Mouse (Mus musculus) gastrocnemius, postnatal 36 days (tissue): ENCODE measurements at regions not wholly inside any gene's neighbourhood (a gene's known extent, or its start where the extent isn't known, plus 50 kb on each side); places are given as distances from the start of the nearest gene placed in this dataset.

Source experiments
- DNase-seq, 2 experiments: peaks; one replicate each; pipeline ENCODE4 v3.0.0; 2022
- intact Hi-C: fragments of 180-260 bp; cut with DNase I; formaldehyde crosslinking; loops from one replicate; pipeline ENCODE4 v1.15.1; 2025

GRCm38 (mm10) chr8:126855056-126855609 is 90.5 kb downstream of the Tomm20 start:
- intact Hi-C loops, result no loop called here
- no peak for DNase-seq

DNA sequence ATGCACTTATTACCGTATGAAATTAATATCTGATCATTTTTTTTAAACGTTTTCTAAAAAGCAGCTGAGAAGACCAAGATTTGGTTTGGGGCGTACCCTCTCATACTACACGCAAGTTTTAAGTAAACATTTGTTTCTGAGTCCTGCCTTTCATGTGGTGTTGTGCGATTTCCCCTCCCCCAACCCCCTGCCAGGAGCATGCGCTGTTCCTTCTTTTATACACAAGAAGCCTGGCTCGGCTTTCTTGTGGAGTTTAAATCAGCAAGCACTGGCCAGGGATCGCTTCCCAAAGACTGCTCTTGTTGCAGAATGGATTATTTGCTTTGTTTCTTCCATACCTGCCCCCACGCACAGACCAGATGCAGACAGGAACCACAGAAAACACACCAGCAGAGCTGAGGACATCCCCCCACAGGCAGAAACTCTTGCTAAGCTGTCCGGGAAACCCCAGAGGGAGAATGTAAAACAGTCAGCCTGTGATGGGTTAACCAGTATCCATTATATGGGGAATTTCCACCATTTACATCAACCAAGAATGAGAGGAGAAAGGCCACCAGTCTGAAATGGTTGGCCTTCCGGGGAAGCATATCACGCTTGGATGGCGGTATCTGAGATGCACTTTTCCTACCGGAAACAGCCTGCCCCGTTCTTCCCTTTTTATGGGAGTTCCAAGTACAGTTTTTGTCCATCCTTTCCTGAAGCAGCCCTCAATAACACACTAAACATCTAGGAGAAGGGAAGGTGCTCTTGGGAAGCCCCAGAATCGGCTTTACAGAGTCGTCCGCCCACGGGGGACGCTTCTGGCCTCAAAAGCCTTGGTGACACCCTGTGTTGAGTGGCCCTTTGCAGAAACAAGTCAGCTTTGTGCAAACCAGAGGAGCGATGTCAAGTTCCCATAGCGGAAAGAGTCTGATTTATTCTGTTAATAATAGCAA is 91.3 kb downstream of the Tomm20 start:
- intact Hi-C loops, result no loop called here

GRCm38 (mm10) chr8:126852663-126853390 is 92.8 kb downstream of the Tomm20 start:
- no peak for DNase-seq
- intact Hi-C loops, result no loop called here

More for the DNA sequence above, 91.3 kb downstream of the Tomm20 start:
- no peak for DNase-seq

DNA sequence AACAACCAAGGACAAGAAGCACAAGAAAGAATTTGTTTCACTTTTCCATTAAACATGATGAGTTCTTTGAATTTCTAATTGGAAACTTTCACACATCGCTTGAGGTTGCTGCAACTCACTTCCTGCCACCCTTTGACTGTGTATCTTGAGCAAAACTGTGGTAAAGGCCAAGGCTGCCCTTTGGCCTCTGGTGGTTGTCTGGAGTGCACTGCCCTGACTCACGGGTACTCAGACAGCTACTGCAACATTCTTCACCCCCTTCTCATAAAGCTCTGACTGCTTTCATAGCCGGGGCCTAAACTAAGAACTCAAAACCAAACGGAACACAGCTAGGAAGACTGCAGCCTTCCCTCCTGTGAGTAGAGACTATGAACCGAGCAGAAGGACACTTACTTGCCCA is 93.5 kb downstream of the Tomm20 start:
- DNase-seq, result no peak
- intact Hi-C loops, result no loop called here

DNA sequence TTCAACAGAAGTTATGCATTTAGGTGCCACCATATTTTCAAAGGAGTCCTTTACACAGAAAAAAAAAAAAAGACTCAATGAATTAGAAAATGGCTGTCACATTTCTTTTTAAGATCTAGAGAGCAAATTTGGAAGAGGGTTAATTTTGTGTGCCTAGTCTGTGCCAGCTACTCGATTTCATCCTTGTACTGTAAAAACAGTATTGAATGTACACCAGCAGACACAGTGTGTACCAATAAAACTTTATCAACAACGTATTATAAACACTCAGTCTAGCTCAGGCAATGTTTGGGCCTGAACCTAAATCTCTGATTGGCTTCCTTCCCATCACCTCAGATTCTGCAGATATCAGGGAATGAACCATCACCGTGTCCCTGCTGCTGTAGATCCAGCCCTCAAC is 93.9 kb downstream of the Tomm20 start:
- no peak for DNase-seq
- intact Hi-C loops, result no loop called here

- intact Hi-C loops, result no loop called here
- no peak for DNase-seq
Observed at GRCm38 (mm10) chr8:126850189-126850535, 95.5 kb downstream of the Tomm20 start.

GRCm38 (mm10) chr8:126849411-126850188 is 96.0 kb downstream of the Tomm20 start:
- intact Hi-C loops, result no loop called here
- DNase-seq, result peak; percentile 43 to 70

DNA sequence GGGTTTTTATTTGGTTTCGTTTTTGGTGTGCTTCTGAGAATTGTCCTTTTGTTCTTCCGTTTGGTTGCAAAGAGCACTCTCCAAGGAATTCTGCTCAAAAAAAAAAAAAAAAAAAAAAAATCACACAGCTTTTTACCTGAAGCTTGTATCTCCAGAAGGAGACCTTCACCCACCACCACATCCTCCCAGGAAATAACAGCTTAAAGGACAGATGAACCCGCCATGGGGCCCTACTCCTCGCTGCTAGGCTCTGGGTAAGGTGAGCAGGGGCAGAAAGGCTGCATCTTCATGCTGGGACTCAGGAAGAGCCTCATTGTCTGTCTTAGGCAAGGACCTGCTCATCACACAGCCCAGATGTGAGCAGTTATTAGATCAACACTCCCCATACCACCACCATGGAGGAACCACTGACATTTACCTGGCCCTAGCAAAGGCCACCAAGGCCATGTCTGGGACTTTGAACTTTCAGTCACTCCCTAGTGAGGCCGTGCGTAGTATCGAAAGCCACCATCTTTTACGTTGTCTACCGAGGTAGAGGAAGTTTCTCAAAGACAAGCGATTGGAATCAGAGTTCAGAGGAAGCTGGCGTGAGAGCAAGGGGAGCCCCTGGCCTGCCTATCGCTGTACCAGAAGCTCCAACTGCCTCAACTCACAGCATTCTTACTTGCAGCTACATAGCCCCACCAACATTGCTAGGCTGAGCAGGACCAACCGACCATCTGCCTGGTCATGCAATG is 97.1 kb downstream of the Tomm20 start:
- intact Hi-C loops, result no loop called here
- DNase-seq, result no peak

DNA sequence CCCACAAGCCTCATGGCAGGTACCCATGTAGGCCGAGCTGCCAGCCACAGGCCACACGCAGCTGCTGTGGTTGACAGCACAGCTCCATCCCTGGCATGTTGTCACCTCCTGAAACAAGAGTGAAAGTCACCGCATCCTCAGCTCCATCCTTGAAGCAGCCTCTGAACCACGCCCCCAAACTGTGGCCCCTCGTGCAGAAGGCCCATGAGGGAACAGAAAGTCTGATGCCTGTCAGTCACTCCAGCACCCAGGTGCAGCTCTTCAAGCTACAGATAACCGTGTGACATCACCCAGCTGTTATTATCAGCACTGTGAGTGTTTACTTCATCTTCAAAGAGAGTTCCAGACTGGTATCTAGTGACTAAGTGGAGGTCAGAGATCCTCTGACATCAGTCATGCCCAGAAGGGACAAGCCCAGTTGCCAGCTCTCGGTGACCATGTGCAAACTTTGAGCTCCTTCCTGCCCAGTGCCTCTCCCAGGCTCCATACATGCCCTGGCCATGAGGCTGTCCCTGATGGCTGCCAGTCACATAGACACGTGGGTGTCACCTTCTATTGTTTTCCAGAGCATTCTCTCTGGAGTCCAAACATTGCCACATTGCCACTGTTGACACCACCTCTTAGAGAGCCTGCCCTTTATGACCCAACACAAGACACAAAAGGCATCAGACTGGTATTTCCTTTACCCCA is 97.8 kb downstream of the Tomm20 start:
- intact Hi-C loops, result no loop called here

DNA sequence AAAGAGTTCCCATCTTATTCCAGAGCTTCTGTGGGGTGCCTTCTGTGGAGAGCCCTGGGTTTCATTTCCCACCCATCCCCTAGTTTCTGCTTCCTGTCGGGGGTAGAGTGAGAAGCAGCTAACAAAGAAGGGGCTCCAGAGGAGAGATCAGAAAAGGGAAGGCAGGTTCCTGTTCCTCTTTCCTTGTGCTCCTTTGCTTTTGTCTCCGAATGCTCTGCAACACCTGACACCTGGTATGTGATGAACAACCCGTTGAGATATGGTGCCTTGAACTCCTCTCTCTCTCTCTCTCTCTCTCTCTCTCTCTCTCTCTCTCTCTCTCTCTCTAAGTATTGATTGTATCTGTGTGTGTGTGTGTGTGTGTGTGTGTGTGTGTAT is 99.5 kb downstream of the Tomm20 start:
- no peak for DNase-seq
- intact Hi-C loops, result no loop called here

More for the DNA sequence above, 97.8 kb downstream of the Tomm20 start:
- DNase-seq, result no peak

DNA sequence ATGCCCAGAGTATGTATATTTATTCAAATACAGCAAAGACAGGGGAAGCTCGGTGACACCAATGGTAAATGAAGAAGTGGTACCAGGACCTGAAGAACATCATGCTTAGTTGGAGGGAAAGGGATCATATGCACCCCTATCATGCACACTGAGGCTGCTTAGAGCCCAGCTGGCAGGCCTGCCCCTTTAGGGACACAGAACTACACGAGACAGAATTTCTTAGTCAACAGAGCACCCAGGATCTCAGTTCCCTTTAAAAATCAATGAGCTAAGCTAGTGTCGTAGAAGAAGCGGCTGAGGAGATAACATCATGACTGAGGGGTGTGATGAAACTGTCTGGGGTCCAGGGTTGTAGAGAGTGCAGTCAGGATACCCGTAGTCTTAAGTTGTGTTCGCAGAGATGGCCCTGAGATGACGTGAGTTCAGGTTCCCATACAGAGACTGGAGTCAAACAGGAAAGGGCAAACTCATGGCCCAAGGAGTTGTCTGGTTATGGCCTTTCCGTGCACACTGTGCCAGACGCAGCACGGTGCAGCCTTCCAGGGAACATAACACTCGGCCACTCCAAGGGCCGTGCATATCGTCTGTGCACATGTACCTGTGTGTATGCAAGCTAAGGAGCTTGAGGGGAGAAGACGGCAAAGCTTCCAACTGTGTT is 100.0 kb downstream of the Tomm20 start:
- intact Hi-C loops, result no loop called here

GRCm38 (mm10) chr8:126844627-126845026 is 101.0 kb downstream of the Tomm20 start:
- intact Hi-C loops, result loop anchor here (5.0 kb wide), 2 partner anchors 33 to 342 kb away; no protein-coding TSS in a partner anchor
- no peak for DNase-seq

More for the DNA sequence above, 100.0 kb downstream of the Tomm20 start:
- DNase-seq, result no peak

- DNase-seq, result no peak
- intact Hi-C loops, result loop anchor here (2.0 to 5.0 kb wide), 3 partner anchors 36 to 339 kb away; no protein-coding TSS in a partner anchor
Observed at GRCm38 (mm10) chr8:126841187-126841586, 104.5 kb downstream of the Tomm20 start.

DNA sequence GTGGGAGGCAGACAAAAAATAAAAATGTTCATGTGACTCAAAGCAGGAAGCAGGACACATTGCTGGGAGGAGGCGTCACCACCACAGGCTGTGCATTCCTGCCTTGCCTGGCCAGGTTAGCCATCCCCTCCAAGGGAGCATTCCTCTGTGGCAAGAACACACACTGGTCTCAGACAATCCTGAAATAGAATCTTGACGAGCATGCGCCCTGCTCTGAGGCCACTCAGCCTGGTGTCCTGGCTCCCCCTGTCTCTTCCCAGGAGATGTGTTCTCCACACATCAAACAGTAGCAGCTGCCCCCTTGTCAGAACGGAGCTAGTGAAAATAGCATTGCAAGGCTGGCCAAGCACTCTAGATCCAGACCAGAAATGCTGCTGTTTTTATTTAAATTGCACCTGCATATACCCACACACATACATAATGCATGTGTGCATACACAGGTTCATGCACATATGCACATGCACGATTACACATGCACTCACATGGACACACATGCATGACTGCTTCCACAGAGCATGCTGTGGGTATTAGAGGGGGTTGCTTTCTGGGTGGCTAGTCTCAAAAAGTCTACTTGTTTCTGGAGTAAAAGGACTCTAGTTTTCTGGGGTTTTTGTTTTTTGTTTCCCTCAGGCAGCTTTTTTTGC is 105.8 kb downstream of the Tomm20 start:
- peak; percentile 53 to 68 for DNase-seq
- intact Hi-C loops, result loop anchor here (2.0 to 10.0 kb wide), 5 partner anchors 37 to 338 kb away; no protein-coding TSS in a partner anchor

DNA sequence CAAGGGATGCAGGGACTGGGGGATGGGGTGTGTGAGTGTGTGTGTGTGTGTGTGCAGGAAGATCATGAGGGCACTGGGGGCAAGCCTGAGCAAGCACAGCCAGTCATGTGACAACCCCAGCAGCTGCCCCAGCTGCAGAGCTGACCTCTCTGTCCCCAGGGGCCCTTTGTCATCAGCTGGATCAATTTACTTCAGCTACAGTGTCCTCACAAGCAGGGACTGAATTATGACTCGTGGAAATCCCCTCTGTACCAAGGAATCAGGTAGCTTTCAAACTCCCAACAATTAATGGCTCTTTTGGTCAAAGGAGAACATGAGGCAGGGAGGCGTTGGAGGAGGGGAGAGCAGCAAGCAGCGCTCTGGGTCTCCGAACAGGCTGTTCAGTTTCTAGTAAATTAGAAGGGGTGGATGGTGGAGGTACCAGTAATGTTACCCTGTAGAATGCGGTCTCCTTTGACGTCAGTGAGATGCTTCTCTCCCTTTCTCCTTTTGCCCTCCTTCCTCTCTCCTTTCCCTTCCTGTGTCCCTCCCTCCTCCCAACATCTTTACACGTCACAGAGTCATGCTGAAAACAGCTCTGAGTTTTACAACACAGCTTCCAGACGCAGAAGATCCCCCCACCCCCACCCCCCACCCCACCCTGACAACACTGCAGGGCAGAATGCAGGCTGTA is 106.5 kb downstream of the Tomm20 start:
- no peak for DNase-seq
- intact Hi-C loops, result loop anchor here (5.0 to 10.0 kb wide), 2 partner anchors 174 to 242 kb away; no protein-coding TSS in a partner anchor

DNA sequence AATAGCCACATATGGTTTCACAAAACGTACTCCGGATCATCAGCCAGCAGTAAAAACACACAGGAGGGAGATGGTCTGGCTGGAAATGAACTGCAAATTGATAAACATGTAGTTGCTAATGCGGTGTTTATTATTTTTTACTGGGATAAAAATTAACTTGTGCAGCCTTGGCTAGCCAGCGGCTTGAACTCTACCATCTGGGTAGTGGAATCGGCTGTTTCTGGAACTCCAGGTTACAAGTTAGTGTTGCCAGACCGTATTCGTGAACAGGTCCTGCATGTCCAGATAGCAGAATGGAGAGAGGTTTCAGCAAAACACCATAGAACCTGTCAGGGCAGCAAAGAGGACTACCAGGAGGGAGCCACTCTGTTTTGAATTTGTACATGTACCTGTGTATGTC is 107.4 kb downstream of the Tomm20 start:
- intact Hi-C loops, result loop anchor here (5.0 to 10.0 kb wide), 2 partner anchors 173 to 241 kb away; no protein-coding TSS in a partner anchor
- DNase-seq, result no peak

GRCm38 (mm10) chr8:126837318-126838025 is 108.2 kb downstream of the Tomm20 start:
- DNase-seq, result no peak
- intact Hi-C loops, result loop anchor here (5.0 to 10.0 kb wide), 2 partner anchors 173 to 240 kb away; no protein-coding TSS in a partner anchor
